Mouse (Mus musculus): ENCODE results near the gene Dstyk.

Dstyk gene

GRCm38 (mm10) chr1:132388813-132389803 is 28.2 kb upstream of the Dstyk start:
- no peak for DNase-seq (ENCODE audit: low spot score in 2 of 2)

GRCm38 (mm10) chr1:132389886-132390585 is 27.3 kb upstream of the Dstyk start:
- DNase-seq (ENCODE audit: low spot score in 2 of 2), result no peak

GRCm38 (mm10) chr1:132390691-132391579 is 26.4 kb upstream of the Dstyk start, which contains the start of gene Tmcc2:
TSS of gene Tmcc2 (minus strand) at chr1:132391281.
- DNase-seq (ENCODE audit: low spot score in 2 of 2), result no peak

- DNase-seq (ENCODE audit: low spot score in 2 of 2), result peak; percentile 56 to 59
Observed at GRCm38 (mm10) chr1:132391580-132392022, 25.8 kb upstream of the Dstyk start.

GRCm38 (mm10) chr1:132392872-132393271 is 24.5 kb upstream of the Dstyk start:
- DNase-seq (ENCODE audit: low spot score in 2 of 2), result no peak

GRCm38 (mm10) chr1:132396705-132397104 is 20.6 kb upstream of the Dstyk start:
- no peak for DNase-seq (ENCODE audit: low spot score in 2 of 2)

GRCm38 (mm10) chr1:132400538-132400937 is 16.8 kb upstream of the Dstyk start:
- DNase-seq (ENCODE audit: low spot score in 2 of 2), result no peak

GRCm38 (mm10) chr1:132401843-132402242 is 15.5 kb upstream of the Dstyk start:
- DNase-seq (ENCODE audit: low spot score in 2 of 2), result no peak

GRCm38 (mm10) chr1:132410657-132411056 is 6.7 kb upstream of the Dstyk start:
- DNase-seq (ENCODE audit: low spot score in 2 of 2), result no peak

GRCm38 (mm10) chr1:132416244-132416942 is 962 bp upstream of the Dstyk start:
- DNase-seq (ENCODE audit: low spot score in 2 of 2), result no peak

- no peak for DNase-seq (ENCODE audit: low spot score in 2 of 2)
Observed at GRCm38 (mm10) chr1:132416943-132417290, 438 bp upstream of the Dstyk start.

- no peak for DNase-seq (ENCODE audit: low spot score in 2 of 2)
Observed at GRCm38 (mm10) chr1:132420206-132420605, 2.9 kb downstream of the Dstyk start.

- no peak for DNase-seq (ENCODE audit: low spot score in 2 of 2)
Observed at GRCm38 (mm10) chr1:132420662-132421061, 3.3 kb downstream of the Dstyk start.

- no peak for DNase-seq (ENCODE audit: low spot score in 2 of 2)
Observed at GRCm38 (mm10) chr1:132422912-132423696, 5.7 kb downstream of the Dstyk start.

- DNase-seq (ENCODE audit: low spot score in 2 of 2), result no peak
Observed at GRCm38 (mm10) chr1:132425600-132425999, 8.2 kb downstream of the Dstyk start.

- no peak for DNase-seq (ENCODE audit: low spot score in 2 of 2)
Observed at GRCm38 (mm10) chr1:132430818-132431217, 13.5 kb downstream of the Dstyk start.

- peak in 1 of 2 experiments; percentile 37 for DNase-seq (ENCODE audit: low spot score in 2 of 2)
Observed at GRCm38 (mm10) chr1:132431716-132432115, 14.4 kb downstream of the Dstyk start.

GRCm38 (mm10) chr1:132433349-132433748 is 16.0 kb downstream of the Dstyk start:
- DNase-seq (ENCODE audit: low spot score in 2 of 2), result no peak

GRCm38 (mm10) chr1:132434032-132434431 is 16.7 kb downstream of the Dstyk start:
- DNase-seq (ENCODE audit: low spot score in 2 of 2), result no peak

GRCm38 (mm10) chr1:132436320-132436958 is 19.1 kb downstream of the Dstyk start:
- DNase-seq (ENCODE audit: low spot score in 2 of 2), result no peak
